Mouse (Mus musculus) lung, adult 2 months (tissue): ENCODE data around the gene Col6a4.

Experiments
- CTCF ChIP-seq: fragments of 200-500 bp; IDR thresholded peaks from 2 replicates; pipeline ENCODE4 v1.5.1; 2011; ENCODE audit warnings: mild to moderate bottlenecking, low read length, control low read depth; ENCODE audit not compliant: insufficient read depth
- POLR2A ChIP-seq: fragments of 200-500 bp; IDR thresholded peaks from 2 replicates; pipeline ENCODE4 v1.6.1; 2011; ENCODE audit warnings: low read depth, mild to moderate bottlenecking, control low read depth, low read length, borderline replicate concordance; ENCODE audit errors: extremely low read depth

GRCm38 (mm10) chr9:106130250-106130649 lies 33.7 kb upstream of the Col6a4 start:
- TF ChIP-seq POLR2A (no peak), CTCF (no peak)
